Mouse (Mus musculus) cortical plate, adult 2 months (tissue): ENCODE data around the gene Ticrr. TPM values are rescaled to one million over a fixed set of nuclear protein-coding genes. Genes with fewer than 3 reads are reported as not detected.

Experiments used
- H3K27ac ChIP-seq: fragments of 200-500 bp; 2 replicates; pipeline ENCODE4 v1.5.1; 2012; ENCODE audit warnings: low read length, control low read depth, inconsistent platforms; ENCODE audit not compliant: insufficient read depth
- H3K4me1 ChIP-seq: fragments of 200-500 bp; 2 replicates; pipeline ENCODE4 v1.6.1; 2011; ENCODE audit warnings: low read length; ENCODE audit not compliant: control insufficient read depth, insufficient read depth
- H3K4me3 ChIP-seq: fragments of 200-500 bp; 2 replicates; pipeline ENCODE4 v1.5.1; 2011; ENCODE audit warnings: mild to moderate bottlenecking, low read length, control low read depth; ENCODE audit not compliant: insufficient read depth
- CTCF ChIP-seq: fragments of 200-500 bp; IDR thresholded peaks from 2 replicates; pipeline ENCODE4 v1.5.1; 2011; ENCODE audit warnings: mild to moderate bottlenecking, control low read depth, low read length; ENCODE audit not compliant: insufficient read depth; ENCODE audit errors: extremely low read depth
- POLR2A ChIP-seq: fragments of 200-500 bp; IDR thresholded peaks from 2 replicates; pipeline ENCODE4 v1.6.1; 2011; ENCODE audit warnings: mild to moderate bottlenecking, low read length, control low read depth; ENCODE audit not compliant: insufficient read depth; ENCODE audit errors: extremely low read depth
- polyA plus RNA-seq: library from polyadenylated mRNA; depleted of rRNA; stranded (reverse); fragments of >200 nt; gene quantifications from 2 replicates; pipeline ENCODE4 v1.2.3, GENCODE M21; 2012; rRNA removed

Gene Ticrr
- polyA plus RNA-seq: 0.06 and 0.08 TPM in 2 replicates

GRCm38 (mm10) chr7:79659578-79660290 lies at the start of gene Ticrr:
Gene Ticrr, plus strand, starts transcription at chr7:79660196.
- Histone ChIP-seq H3K27ac (no peak within 1 kb of the TSS), H3K4me1 (no peaks in the 10 kb centered on the region), H3K4me3 (peak within 1 kb of the TSS; percentile 41)
- TF ChIP-seq POLR2A: no peak
- no peak for TF ChIP-seq CTCF

- Histone ChIP-seq H3K4me1 (no peaks in the 10 kb centered on the region), H3K4me3 (no peak overlapping the region), H3K27ac (no peak overlapping the region)
- TF ChIP-seq POLR2A: no peak
- no peak for TF ChIP-seq CTCF
Observed at GRCm38 (mm10) chr7:79611901-79612300, 48.1 kb upstream of the Ticrr start.

GRCm38 (mm10) chr7:79612783-79613182 lies 47.2 kb upstream of the Ticrr start:
- H3K27ac ChIP-seq: no peak overlapping the region
- H3K4me3 ChIP-seq: no peak overlapping the region
- no peaks in the 10 kb centered on the region for H3K4me1 ChIP-seq
- TF ChIP-seq CTCF (peak; percentile 74), POLR2A (no peak)

GRCm38 (mm10) chr7:79613314-79613713 lies 46.7 kb upstream of the Ticrr start:
- H3K27ac ChIP-seq: no peak overlapping the region
- H3K4me1 ChIP-seq: no peaks in the 10 kb centered on the region
- TF ChIP-seq POLR2A (no peak), CTCF (no peak)
- no peak overlapping the region for H3K4me3 ChIP-seq

DNA sequence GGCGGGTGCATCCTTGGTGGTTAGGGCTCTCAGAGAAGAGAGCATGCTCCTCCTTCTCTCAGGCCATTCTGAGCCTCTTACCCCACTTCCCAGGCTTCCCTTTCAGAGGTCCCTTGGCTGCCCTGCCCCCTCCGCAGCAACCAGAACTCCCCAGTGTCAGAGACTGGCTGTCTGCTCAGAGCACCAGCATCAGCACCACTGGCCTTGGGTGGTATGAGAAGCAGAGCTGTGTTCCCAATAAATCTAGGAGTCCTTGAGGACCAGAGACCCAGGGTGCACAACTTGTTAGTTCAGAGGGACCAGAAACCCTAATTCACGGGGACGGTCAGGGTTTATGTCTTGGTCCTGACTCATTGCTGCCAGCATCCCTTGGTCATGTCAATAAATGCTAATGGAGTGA lies 45.0 kb upstream of the Ticrr start:
- no peak for TF ChIP-seq CTCF
- no peak for TF ChIP-seq POLR2A
- Histone ChIP-seq H3K4me1 (no peaks in the 10 kb centered on the region), H3K27ac (no peak overlapping the region), H3K4me3 (no peak overlapping the region)

DNA sequence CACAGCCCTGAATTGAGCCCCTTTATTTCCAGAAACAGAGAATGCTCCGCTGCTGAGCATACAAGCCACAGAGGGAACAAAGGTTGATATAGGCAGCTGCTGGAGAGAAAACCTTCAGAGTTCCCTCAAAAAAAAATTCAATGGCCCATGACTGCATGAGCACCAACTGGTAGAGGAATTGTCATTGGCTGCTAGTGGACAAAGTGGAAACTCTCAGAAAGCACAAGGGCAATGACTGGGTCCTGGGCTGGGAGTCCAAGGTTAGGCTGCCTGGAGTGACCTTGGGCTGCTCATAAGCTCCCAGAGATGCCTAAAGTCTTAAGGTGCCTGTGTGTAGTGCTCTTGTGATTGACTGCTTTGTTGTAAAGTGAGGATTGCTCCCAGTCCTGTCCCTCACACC lies 44.1 kb upstream of the Ticrr start:
- Histone ChIP-seq H3K4me3 (no peak overlapping the region), H3K27ac (no peak overlapping the region), H3K4me1 (no peaks in the 10 kb centered on the region)
- TF ChIP-seq POLR2A (no peak), CTCF (no peak)

GRCm38 (mm10) chr7:79617418-79617817 lies 42.6 kb upstream of the Ticrr start, which contains the start of gene Rhcg:
Gene Rhcg, minus strand, starts transcription at chr7:79617657.
- Histone ChIP-seq H3K4me3 (no peak within 1 kb of the TSS), H3K4me1 (no peaks in the 10 kb centered on the region), H3K27ac (no peak within 1 kb of the TSS)
- TF ChIP-seq POLR2A (no peak), CTCF (no peak)

GRCm38 (mm10) chr7:79619493-79619892 lies 40.5 kb upstream of the Ticrr start:
- no peaks in the 10 kb centered on the region for H3K4me1 ChIP-seq
- TF ChIP-seq POLR2A: no peak
- no peak for TF ChIP-seq CTCF
- H3K4me3 ChIP-seq: no peak overlapping the region
- no peak overlapping the region for H3K27ac ChIP-seq

GRCm38 (mm10) chr7:79623086-79623485 lies 36.9 kb upstream of the Ticrr start:
- TF ChIP-seq CTCF (no peak), POLR2A (no peak)
- Histone ChIP-seq H3K4me3 (no peak overlapping the region), H3K4me1 (no peaks in the 10 kb centered on the region), H3K27ac (no peak overlapping the region)

- no peak overlapping the region for H3K4me3 ChIP-seq
- no peak for TF ChIP-seq CTCF
- no peak for TF ChIP-seq POLR2A
- no peak overlapping the region for H3K27ac ChIP-seq
- H3K4me1 ChIP-seq: no peaks in the 10 kb centered on the region
Observed at GRCm38 (mm10) chr7:79626170-79626569, 33.8 kb upstream of the Ticrr start.
